Mouse (Mus musculus) embryonic fibroblast, embryonic 13.5 days (primary cell): ENCODE results near the gene Hyls1. TPM values are rescaled to one million over a fixed set of nuclear protein-coding genes. Genes with fewer than 3 reads are reported as not detected.

Experiments
- H3K27ac ChIP-seq: 2 replicates; pipeline ENCODE4 v1.5.1; 2012; ENCODE audit warnings: low read length, control low read depth, inconsistent platforms; ENCODE audit not compliant: insufficient read depth
- H3K4me1 ChIP-seq: 2 replicates; pipeline ENCODE4 v1.6.1; 2011; ENCODE audit warnings: low read length; ENCODE audit not compliant: control insufficient read depth, insufficient read depth
- H3K4me3 ChIP-seq: 2 replicates; pipeline ENCODE4 v1.5.1; 2011; ENCODE audit warnings: mild to moderate bottlenecking, control low read depth, low read length; ENCODE audit not compliant: insufficient read depth
- CTCF ChIP-seq: IDR thresholded peaks from 2 replicates; pipeline ENCODE4 v1.5.1; 2011; ENCODE audit warnings: mild to moderate bottlenecking, control low read depth, low read length, moderate library complexity, borderline replicate concordance; ENCODE audit not compliant: insufficient read depth
- POLR2A ChIP-seq: IDR thresholded peaks from 2 replicates; pipeline ENCODE4 v1.6.1; 2011; ENCODE audit warnings: low read depth, mild to moderate bottlenecking, control low read depth, low read length, moderate library complexity
- polyA plus RNA-seq: library from polyadenylated mRNA; stranded (reverse); fragments of >200 nt; gene quantifications from 2 replicates; pipeline ENCODE4 v1.2.4, GENCODE M21; 2011; ENCODE audit warnings: low read depth; ENCODE audit not compliant: missing spikeins, insufficient read length

Gene Hyls1
- polyA plus RNA-seq, 1 experiment: 12.9 TPM

GRCm38 (mm10) chr9:35529796-35530195, 40.4 kb downstream of the Hyls1 start:
- TF ChIP-seq POLR2A (no peak), CTCF (no peak)
- no peaks in the 10 kb centered on the region; the same call in 1 of the 2 replicates for H3K4me1 ChIP-seq
- H3K4me3 ChIP-seq: no peak overlapping the region
- H3K27ac ChIP-seq: no peak overlapping the region; the same call in 1 of the 2 replicates

- H3K4me1 ChIP-seq: no peaks in the 10 kb centered on the region
- no peak for TF ChIP-seq CTCF
- H3K4me3 ChIP-seq: no peak overlapping the region
- no peak overlapping the region; the same call in 1 of the 2 replicates for H3K27ac ChIP-seq
These were observed 41.1 kb downstream of the Hyls1 start for GRCm38 (mm10) chr9:35529141-35529540.

GRCm38 (mm10) chr9:35523941-35524411, 46.2 kb downstream of the Hyls1 start:
- Histone ChIP-seq H3K27ac (peak overlapping the region; percentile 16; the same call in 1 of the 2 replicates), H3K4me3 (no peak overlapping the region), H3K4me1 (no peaks in the 10 kb centered on the region)
- TF ChIP-seq CTCF: peak; percentile 93
- no peak for TF ChIP-seq POLR2A

GRCm38 (mm10) chr9:35523541-35523940, 46.7 kb downstream of the Hyls1 start:
- peak overlapping the region; percentile 30; the same call in 1 of the 2 replicates for H3K27ac ChIP-seq

GRCm38 (mm10) chr9:35522821-35523515, 47.2 kb downstream of the Hyls1 start:
- TF ChIP-seq CTCF (no peak), POLR2A (no peak)

More at GRCm38 (mm10) chr9:35523541-35523940, 46.7 kb downstream of the Hyls1 start:
- Histone ChIP-seq H3K4me3 (no peak overlapping the region), H3K4me1 (no peaks in the 10 kb centered on the region)
- TF ChIP-seq CTCF: no peak
- TF ChIP-seq POLR2A: no peak

GRCm38 (mm10) chr9:35522241-35522640, 48.0 kb downstream of the Hyls1 start:
- Histone ChIP-seq H3K4me3 (no peak overlapping the region), H3K27ac (no peak overlapping the region), H3K4me1 (no peaks in the 10 kb centered on the region)
- TF ChIP-seq POLR2A: no peak
- TF ChIP-seq CTCF: no peak

More at GRCm38 (mm10) chr9:35522821-35523515, 47.2 kb downstream of the Hyls1 start:
- Histone ChIP-seq H3K27ac (peak overlapping the region; percentile 30; the same call in 1 of the 2 replicates), H3K4me3 (no peak overlapping the region), H3K4me1 (no peaks in the 10 kb centered on the region)

GRCm38 (mm10) chr9:35520631-35521348, 49.4 kb downstream of the Hyls1 start:
- Histone ChIP-seq H3K4me1 (no peaks in the 10 kb centered on the region), H3K27ac (no peak overlapping the region), H3K4me3 (no peak overlapping the region)
- TF ChIP-seq CTCF (no peak), POLR2A (no peak)

GRCm38 (mm10) chr9:35518169-35518568, 52.0 kb downstream of the Hyls1 start, which contains the start of gene Gm1113:
TSS of gene Gm1113 (minus strand) at chr9:35518269.
- H3K4me3 ChIP-seq: no peak within 1 kb of the TSS
- TF ChIP-seq CTCF: no peak
- no peak for TF ChIP-seq POLR2A

GRCm38 (mm10) chr9:35516711-35517110, 53.5 kb downstream of the Hyls1 start:
- no peak overlapping the region for H3K4me3 ChIP-seq
- no peaks in the 10 kb centered on the region for H3K4me1 ChIP-seq
- H3K27ac ChIP-seq: no peak overlapping the region
- TF ChIP-seq POLR2A: no peak
- no peak for TF ChIP-seq CTCF

More at GRCm38 (mm10) chr9:35518169-35518568, 52.0 kb downstream of the Hyls1 start, which contains the start of gene Gm1113:
- H3K4me1 ChIP-seq: no peaks in the 10 kb centered on the region
- no peak within 1 kb of the TSS for H3K27ac ChIP-seq

- Histone ChIP-seq H3K4me3 (no peak overlapping the region), H3K4me1 (no peaks in the 10 kb centered on the region), H3K27ac (no peak overlapping the region)
- TF ChIP-seq POLR2A (no peak), CTCF (no peak)
These were observed 54.0 kb downstream of the Hyls1 start for GRCm38 (mm10) chr9:35516182-35516581.
